Mouse (Mus musculus): ENCODE results near the gene Patl1. TPM values are rescaled to one million over a fixed set of nuclear protein-coding genes. Genes with fewer than 3 reads are reported as not detected.

Patl1 gene
- polyA plus RNA-seq, 1 experiment, result 28.1 TPM

GRCm38 (mm10) chr19:11992441-11993029 is 80.3 kb downstream of the Patl1 start:
- Histone ChIP-seq H3K36me3 (ENCODE audit: control insufficient read depth, insufficient read depth, low read length) (peaks cover 62% of the 10 kb centered on the region), H3K4me3 (ENCODE audit: control insufficient read depth, insufficient read depth, low read length) (no peak overlapping the region), H3K27me3 (ENCODE audit: control insufficient read depth, insufficient read depth, low read length) (no peaks in the 10 kb centered on the region), H3K4me1 (replicated peaks; ENCODE audit: control insufficient read depth, insufficient read depth, low read length) (no peaks in the 10 kb centered on the region), H3K27ac (ENCODE audit: control insufficient read depth, insufficient read depth, low read length) (no peak overlapping the region)
- no peak for DNase-seq
- no peak for TF ChIP-seq POLR2A (IDR thresholded peaks at IDR 0.05; ENCODE audit: control insufficient read depth, extremely low read depth, insufficient read depth, low read length, poor library complexity)
- no peak for TF ChIP-seq CTCF (IDR thresholded peaks at IDR 0.05; ENCODE audit: borderline replicate concordance, control insufficient read depth, extremely low read depth, insufficient read depth, low read length, poor library complexity)
- 92% methylated on average over 10 of the region's 10 CpGs for WGBS

Other genes starting within 250 kb of the Patl1 start
- gene Oosp1, start 221.2 kb upstream of the Patl1 start, polyA plus RNA-seq (2012; rRNA removed), result 0.11 and 0.84 TPM in 2 replicates
- gene Oosp3, start 215.3 kb upstream of the Patl1 start, polyA plus RNA-seq (2012; rRNA removed), result not detected in 2 replicates
- gene Gif, start 164.8 kb upstream of the Patl1 start, polyA plus RNA-seq (2012; rRNA removed), result 0.08 and 0.18 TPM in 2 replicates
- gene Mrpl16, start 142.0 kb upstream of the Patl1 start, polyA plus RNA-seq (2012; rRNA removed), result 8.9 and 10.6 TPM in 2 replicates
- gene Stx3, start 93.0 kb upstream of the Patl1 start, polyA plus RNA-seq (2012; rRNA removed), result 2.2 and 2.4 TPM in 2 replicates
- gene Olfr1417, start 73.2 kb upstream of the Patl1 start, polyA plus RNA-seq (2012; rRNA removed), result not detected in 2 replicates
- gene Olfr1418, start 51.3 kb upstream of the Patl1 start, polyA plus RNA-seq (2012; rRNA removed), result not detected in 2 replicates
- 0.11 TPM in 1 of 2 replicates, not detected in the other for gene Olfr1419, start 37.3 kb upstream of the Patl1 start, polyA plus RNA-seq (2012; rRNA removed)
- gene Olfr1420, start 25.8 kb upstream of the Patl1 start, polyA plus RNA-seq (2012; rRNA removed), result not detected in 2 replicates
- 23.0 and 24.5 TPM in 2 replicates for gene Osbp, start 53.5 kb downstream of the Patl1 start, polyA plus RNA-seq (2012; rRNA removed)
- not detected in 2 replicates for gene Olfr1423, start 128.9 kb downstream of the Patl1 start, polyA plus RNA-seq (2012; rRNA removed)
- not detected in 2 replicates for gene Olfr1424, start 150.3 kb downstream of the Patl1 start, polyA plus RNA-seq (2012; rRNA removed)
- not detected in 2 replicates for gene Olfr1425, start 165.3 kb downstream of the Patl1 start, polyA plus RNA-seq (2012; rRNA removed)
- not detected in 2 replicates for gene Olfr1426, start 179.6 kb downstream of the Patl1 start, polyA plus RNA-seq (2012; rRNA removed)
- gene Olfr1427, start 190.9 kb downstream of the Patl1 start, polyA plus RNA-seq (2012; rRNA removed), result not detected in 2 replicates
- gene Olfr1428, start 203.5 kb downstream of the Patl1 start, polyA plus RNA-seq (2012; rRNA removed), result not detected in 2 replicates
- 0.12 TPM in 1 of 2 replicates, not detected in the other for gene Olfr76, start 210.8 kb downstream of the Patl1 start, polyA plus RNA-seq (2012; rRNA removed)

All from thymus, adult 2 months (tissue).